Mouse (Mus musculus) thymus, adult 2 months (tissue): ENCODE measurements around the gene 4931428F04Rik.

Experiments used
- CTCF ChIP-seq: fragments of 200-500 bp; IDR thresholded peaks from 2 replicates; pipeline ENCODE4 v1.5.1; 2012; ENCODE audit warnings: mild to moderate bottlenecking, control low read depth, low read length, moderate library complexity, borderline replicate concordance; ENCODE audit not compliant: control insufficient read depth, poor library complexity, insufficient read depth; ENCODE audit errors: extremely low read depth
- POLR2A ChIP-seq: fragments of 200-500 bp; IDR thresholded peaks from 2 replicates; pipeline ENCODE4 v1.6.1; 2012; ENCODE audit warnings: mild to moderate bottlenecking, low read length, control low read depth, moderate library complexity; ENCODE audit not compliant: control insufficient read depth, poor library complexity, insufficient read depth; ENCODE audit errors: extremely low read depth

DNA sequence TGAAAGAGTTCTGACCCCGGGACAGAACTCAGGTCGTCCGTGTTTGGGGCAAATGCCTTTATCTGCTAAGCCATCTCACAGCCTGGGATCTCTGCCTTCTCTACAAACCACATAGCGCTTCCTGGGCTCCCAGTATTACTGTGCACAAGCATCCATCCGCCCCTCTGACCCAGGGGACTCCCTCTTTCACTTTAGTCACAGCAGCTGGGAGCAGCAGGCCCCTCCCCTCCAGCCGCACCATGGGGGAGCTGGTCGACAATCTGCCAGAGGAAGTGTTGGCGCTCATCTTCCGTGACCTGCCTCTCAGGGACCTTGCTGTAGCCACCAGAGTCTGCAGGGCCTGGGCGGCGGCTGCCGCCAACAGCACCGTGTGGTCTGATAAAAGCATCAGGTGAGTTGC lies 22.9 kb downstream of the 4931428F04Rik start:
- TF ChIP-seq CTCF (no peak), POLR2A (no peak)
